15 mouse cellular contexts compared by ENCODE assay signal in genomic region chr8:126654353-126654752, GRCm38 (mm10).
DNase-seq lines count a peak whose midpoint lies in the region; ATAC-seq and TF ChIP-seq lines count a peak whose summit lies in the region.
"Had no signal": no experiment of that assay in that cellular context is flagged by ENCODE, and none has a peak within 500 bp of the region (broad histone marks: within the 10 kb centered on the region; RNA-seq: fewer than 3 reads in every experiment).

No protein-coding gene starts in this region.

- TF ChIP-seq CTCF in hindbrain, postnatal 0 days (IDR thresholded peaks at IDR 0.05; ENCODE audit: low read depth): no peak

- WGBS in neural tube, embryonic 11.5 days: 86% methylated on average over 7 of the region's 7 CpGs
- WGBS in hindbrain, postnatal 0 days: 57% methylated on average over 7 of the region's 7 CpGs

- no peaks in the 10 kb centered on the region for H3K4me1 ChIP-seq in neural tube, embryonic 11.5 days (ENCODE audit: control insufficient read depth, insufficient read depth, low read length)
- H3K4me1 ChIP-seq in hindbrain, postnatal 0 days (ENCODE audit: insufficient read depth, low read length): peaks cover 2% of the 10 kb centered on the region

- H3K4me2 ChIP-seq in neural tube, embryonic 11.5 days (ENCODE audit: low read depth): no peak overlapping the region
- no peak overlapping the region for H3K4me2 ChIP-seq in hindbrain, postnatal 0 days (ENCODE audit: low read depth, low read length)
- H3K4me2 ChIP-seq: embryonic facial prominence, embryonic 12.5 days; heart, embryonic 13.5 days; liver, embryonic 13.5 days had no signal

- ATAC-seq in neural tube, embryonic 11.5 days (ENCODE audit: insufficient read depth, low FRiP score, low TSS enrichment): no peak
- ATAC-seq in hindbrain, postnatal 0 days: no peak
- ATAC-seq: activated CD4-positive, CD25-positive, alpha-beta regulatory T cell, adult 4 months had no signal

- H3K36me3 ChIP-seq in neural tube, embryonic 11.5 days (ENCODE audit: control insufficient read depth, insufficient read depth, low read length): no peaks in the 10 kb centered on the region
- H3K36me3 ChIP-seq in hindbrain, postnatal 0 days (ENCODE audit: insufficient read depth, low read length): no peaks in the 10 kb centered on the region
- H3K36me3 ChIP-seq: embryonic facial prominence, embryonic 12.5 days; heart, embryonic 13.5 days; liver, embryonic 13.5 days had no signal

- DNase-seq in neural tube, embryonic 11.5 days (ENCODE audit: low spot score): no peak
- DNase-seq in neural tube, embryonic 10.5 days (ENCODE audit: extremely low spot score, low spot score): no peak
- peak; percentile 8 for DNase-seq in hindbrain, postnatal 0 days (ENCODE audit: low spot score)
- DNase-seq in thymus, adult 18-20 months: peak; percentile 33 to 58
- no peak for DNase-seq in spleen, postnatal 36 days (ENCODE audit: low spot score in 2 of 2)
- DNase-seq in left cerebral cortex, adult 11 months (ENCODE audit: low spot score): no peak
- no peak for DNase-seq in urinary bladder, postnatal 10 days (ENCODE audit: low spot score)
- DNase-seq: cerebellum, postnatal 36 days; gastrocnemius, postnatal 25 days; kidney, postnatal 10 days; left cerebral cortex, postnatal 4 days; liver, embryonic 13.5 days had no signal

- H3K9me3 ChIP-seq in neural tube, embryonic 11.5 days (ENCODE audit: control insufficient read depth, low read length): no peaks in the 10 kb centered on the region
- H3K9me3 ChIP-seq in hindbrain, postnatal 0 days (ENCODE audit: low read length): no peaks in the 10 kb centered on the region
- H3K9me3 ChIP-seq: embryonic facial prominence, embryonic 12.5 days; heart, embryonic 13.5 days; liver, embryonic 13.5 days had no signal

- no peak overlapping the region for H3K9ac ChIP-seq in neural tube, embryonic 11.5 days (ENCODE audit: low read length)
- H3K9ac ChIP-seq in hindbrain, postnatal 0 days (replicated peaks; ENCODE audit: low read length): no peak overlapping the region
- H3K9ac ChIP-seq: embryonic facial prominence, embryonic 12.5 days; heart, embryonic 13.5 days; liver, embryonic 13.5 days had no signal

- no peak overlapping the region for H3K4me3 ChIP-seq in neural tube, embryonic 11.5 days (ENCODE audit: low read depth, low read length)
- no peak overlapping the region for H3K4me3 ChIP-seq in hindbrain, postnatal 0 days (ENCODE audit: low read length)
- H3K4me3 ChIP-seq: embryonic facial prominence, embryonic 12.5 days; heart, embryonic 13.5 days; liver, embryonic 13.5 days had no signal

- no peaks in the 10 kb centered on the region for H3K27me3 ChIP-seq in neural tube, embryonic 11.5 days (ENCODE audit: control insufficient read depth, insufficient read depth, low read length)
- H3K27me3 ChIP-seq in hindbrain, postnatal 0 days (ENCODE audit: insufficient read depth, low read length): no peaks in the 10 kb centered on the region
- H3K27me3 ChIP-seq: embryonic facial prominence, embryonic 12.5 days; heart, embryonic 13.5 days; liver, embryonic 13.5 days had no signal

- 0 out of 2 replicates have a peak overlapping the region, but pooled peaks have one; percentile 24 for H3K27ac ChIP-seq in neural tube, embryonic 11.5 days (ENCODE audit: low read depth, low read length)
- H3K27ac ChIP-seq in hindbrain, postnatal 0 days: peak overlapping the region; percentile 45; the same call in 1 of the 2 replicates
- H3K27ac ChIP-seq: heart, embryonic 13.5 days; liver, embryonic 13.5 days had no signal

Comparison
In these comparisons a context has a peak if more than half of its experiments do, and no peak if none do; other contexts are left out.
1. DNase-seq: peak in hindbrain, postnatal 0 days (single experiment) and thymus, adult 18-20 months (2 of 2); none in neural tube, embryonic 11.5 days (single experiment), neural tube, embryonic 10.5 days (single experiment), spleen, postnatal 36 days (0 of 2), left cerebral cortex, adult 11 months (single experiment) and urinary bladder, postnatal 10 days (single experiment).